Mouse (Mus musculus) adrenal gland, adult (tissue): Measurements from ENCODE around the gene Wdr60.
"Not testable (repeated sequence)": the region's sequence is repeated elsewhere in the genome, so short reads cannot be mapped to it uniquely, and the experiment has no call there.

ENCODE experiments used
- DNase-seq, 2 experiments: peaks; one replicate each; pipeline ENCODE4 v3.0.0; 2022 to 2023; ENCODE audit warnings: low spot score in 1 of 2; ENCODE audit not compliant: inconsistent age in 2 of 2

Wdr60 gene

DNA sequence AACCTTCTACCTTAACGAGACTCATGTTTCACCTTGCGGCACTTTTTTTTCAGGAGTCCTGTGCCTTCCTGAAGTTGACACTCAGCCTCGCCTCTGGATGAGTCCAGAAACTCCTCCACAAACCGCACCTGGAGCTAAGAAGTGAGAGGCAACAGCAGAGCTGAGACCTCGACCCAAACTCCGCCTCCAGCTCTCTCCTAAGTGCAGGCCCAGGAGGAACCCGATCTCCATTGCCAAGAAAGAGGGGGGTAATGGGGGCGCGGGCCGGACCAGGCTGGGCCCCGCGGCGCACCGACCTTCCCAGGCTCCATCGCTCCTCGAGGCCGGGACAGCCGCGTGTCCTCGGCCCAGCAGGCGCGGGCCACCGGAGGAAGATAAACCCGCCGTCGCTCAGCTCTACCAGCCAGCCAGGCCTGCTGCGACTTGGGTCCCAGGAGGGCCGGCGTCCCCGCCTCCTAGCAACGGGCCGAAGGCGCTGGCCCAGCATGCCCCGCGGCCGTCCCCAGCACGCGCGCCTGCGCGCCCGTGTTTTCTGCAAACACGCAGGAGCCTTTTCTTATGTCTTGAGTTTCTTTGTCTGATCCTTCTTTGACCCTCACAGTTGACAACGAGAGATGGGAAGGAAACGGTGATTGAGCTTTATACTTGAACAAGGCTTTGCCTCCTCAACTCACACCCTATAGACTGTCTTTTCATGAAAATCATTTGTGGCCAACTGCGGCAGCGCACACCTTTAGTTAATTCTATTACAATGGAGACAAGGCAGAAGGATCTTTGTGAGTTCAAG lies at the start of gene Wdr60:
Wdr60 (minus strand) TSS at position 468 of the 787 bp plus-strand sequence.
- peak; percentile 92 to 97 for DNase-seq

DNA sequence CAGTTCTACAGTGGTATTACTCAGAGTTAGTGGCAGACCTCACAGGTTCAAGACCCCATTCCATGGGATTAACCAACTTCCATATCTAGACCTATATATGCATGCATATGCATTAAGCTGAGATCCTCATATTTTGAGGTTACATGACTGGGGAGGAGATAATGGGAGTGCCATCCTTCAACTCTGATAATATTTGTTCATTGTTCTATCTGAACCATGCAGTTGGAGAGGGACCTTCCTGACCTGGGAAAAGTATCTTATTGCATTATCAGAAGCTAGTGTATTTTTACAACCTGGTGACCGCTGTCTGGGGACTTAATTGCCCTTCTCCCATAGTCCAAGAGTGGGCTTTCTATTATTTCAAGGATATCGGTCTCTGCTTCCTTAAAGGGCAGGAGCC lies 45.8 kb upstream of the Wdr60 start:
- no peak for DNase-seq

GRCm38 (mm10) chr12:116307870-116308269 lies 45.0 kb upstream of the Wdr60 start:
- DNase-seq, result peak in 1 of 2 experiments; percentile 37

DNA sequence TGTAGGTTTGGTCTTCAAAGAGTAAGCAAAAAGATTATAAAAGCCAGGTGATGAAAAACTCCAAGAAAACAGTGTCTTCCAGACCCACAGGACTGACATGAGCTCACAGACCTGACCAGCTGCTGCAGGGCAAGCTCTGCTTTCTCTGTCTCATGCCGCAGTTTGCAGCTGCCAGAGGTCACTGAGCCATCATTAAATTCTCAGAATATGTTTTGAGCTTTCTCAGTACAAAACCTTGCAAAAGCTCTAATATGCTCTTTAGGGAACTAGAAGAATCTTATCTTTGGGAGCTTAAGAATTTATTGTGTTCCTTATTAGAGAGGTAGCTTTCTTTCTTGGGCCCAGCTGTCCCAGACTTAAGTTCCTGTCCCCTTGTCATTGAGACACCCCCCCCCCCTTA lies 43.2 kb upstream of the Wdr60 start:
- peak; percentile 31 to 82 for DNase-seq

DNA sequence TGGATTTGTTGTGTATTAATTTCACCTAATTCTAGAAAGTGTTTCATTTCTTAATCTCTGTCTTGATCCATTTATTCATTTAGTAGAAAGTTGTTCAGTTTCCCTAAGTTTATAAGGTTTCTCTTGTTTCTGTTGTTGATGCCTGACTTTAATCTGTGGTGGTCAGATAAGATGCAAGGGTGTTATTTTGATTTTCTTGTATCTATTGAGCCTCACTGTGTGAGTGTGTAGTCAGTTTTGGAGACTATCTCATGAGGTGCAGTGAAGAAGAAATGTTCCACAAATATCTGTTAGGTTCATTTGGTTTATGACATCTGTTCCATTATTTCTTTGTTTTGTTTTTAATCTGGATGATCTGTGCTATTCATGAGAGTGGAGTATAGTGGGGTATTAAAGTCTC lies 39.4 kb upstream of the Wdr60 start:
- DNase-seq, result no peak

DNA sequence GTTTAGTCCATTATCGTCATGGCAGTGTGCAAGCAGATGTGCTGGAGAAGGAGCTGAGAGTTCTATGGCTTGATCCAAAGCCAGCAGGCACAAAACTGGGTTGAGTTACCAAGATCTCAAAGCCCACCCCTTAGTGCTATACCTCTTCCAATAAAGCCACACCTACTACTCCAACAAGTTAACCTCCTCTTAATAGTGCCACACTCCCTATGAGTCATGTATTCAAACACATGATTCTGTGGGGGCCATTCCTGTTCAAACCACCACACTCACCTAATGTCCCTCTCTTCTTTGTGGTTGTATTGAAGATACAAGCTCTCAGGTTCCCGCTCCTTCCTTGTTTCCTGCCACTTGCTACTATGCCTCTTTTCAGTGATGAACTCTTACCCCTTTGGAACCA lies 37.1 kb upstream of the Wdr60 start:
- DNase-seq, result no peak

- peak in 1 of 2 experiments; percentile 70 for DNase-seq
Observed at GRCm38 (mm10) chr12:116293599-116294292, 30.9 kb upstream of the Wdr60 start.

- no peak for DNase-seq
Observed at GRCm38 (mm10) chr12:116293185-116293584, 30.4 kb upstream of the Wdr60 start.

- no peak for DNase-seq
Observed at GRCm38 (mm10) chr12:116283511-116283910, 20.7 kb upstream of the Wdr60 start.

- no peak for DNase-seq
Observed at GRCm38 (mm10) chr12:116282856-116283255, 20.0 kb upstream of the Wdr60 start.

DNA sequence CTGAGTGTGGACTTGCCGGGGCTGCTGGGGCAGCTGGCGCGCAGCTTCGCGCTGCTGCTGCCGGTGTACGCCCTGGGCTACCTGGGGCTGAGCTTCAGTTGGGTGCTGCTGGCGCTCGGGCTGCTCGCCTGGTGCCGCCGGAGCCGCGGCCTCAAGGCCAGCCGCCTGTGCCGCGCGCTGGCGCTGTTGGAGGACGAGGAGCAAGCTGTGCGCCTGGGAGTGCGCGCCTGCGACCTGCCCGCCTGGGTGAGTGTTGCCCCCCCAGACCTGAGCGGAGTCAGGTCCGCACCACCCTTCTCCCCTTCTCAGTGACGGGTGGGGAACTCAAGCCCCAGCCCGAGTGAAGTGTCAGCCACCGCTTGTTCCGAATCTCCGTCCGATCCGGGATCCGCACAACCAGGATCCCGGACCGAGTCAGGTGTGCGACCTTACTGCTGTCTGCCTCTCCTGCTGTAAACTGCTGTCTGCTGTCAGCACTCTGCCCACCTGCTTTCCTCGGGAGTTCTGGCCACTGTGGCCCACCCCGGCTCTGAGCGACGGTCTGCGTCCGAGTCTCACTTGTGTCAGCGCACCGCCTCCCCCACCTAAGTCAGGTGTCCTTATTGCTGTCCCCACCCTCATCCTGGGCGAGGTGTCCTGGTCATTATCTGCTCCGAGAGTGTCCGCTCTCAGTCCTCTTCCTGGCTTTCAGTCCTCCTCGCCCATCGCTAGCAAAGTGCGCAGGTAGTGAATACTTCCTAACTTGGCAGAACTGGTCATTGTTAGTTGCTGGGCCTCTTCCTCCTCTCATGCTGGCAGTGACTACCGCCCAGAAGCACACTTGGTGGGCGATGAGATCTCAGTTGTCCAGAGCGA lies 18.8 kb upstream of the Wdr60 start:
- peak; percentile 53 to 79 for DNase-seq

DNA sequence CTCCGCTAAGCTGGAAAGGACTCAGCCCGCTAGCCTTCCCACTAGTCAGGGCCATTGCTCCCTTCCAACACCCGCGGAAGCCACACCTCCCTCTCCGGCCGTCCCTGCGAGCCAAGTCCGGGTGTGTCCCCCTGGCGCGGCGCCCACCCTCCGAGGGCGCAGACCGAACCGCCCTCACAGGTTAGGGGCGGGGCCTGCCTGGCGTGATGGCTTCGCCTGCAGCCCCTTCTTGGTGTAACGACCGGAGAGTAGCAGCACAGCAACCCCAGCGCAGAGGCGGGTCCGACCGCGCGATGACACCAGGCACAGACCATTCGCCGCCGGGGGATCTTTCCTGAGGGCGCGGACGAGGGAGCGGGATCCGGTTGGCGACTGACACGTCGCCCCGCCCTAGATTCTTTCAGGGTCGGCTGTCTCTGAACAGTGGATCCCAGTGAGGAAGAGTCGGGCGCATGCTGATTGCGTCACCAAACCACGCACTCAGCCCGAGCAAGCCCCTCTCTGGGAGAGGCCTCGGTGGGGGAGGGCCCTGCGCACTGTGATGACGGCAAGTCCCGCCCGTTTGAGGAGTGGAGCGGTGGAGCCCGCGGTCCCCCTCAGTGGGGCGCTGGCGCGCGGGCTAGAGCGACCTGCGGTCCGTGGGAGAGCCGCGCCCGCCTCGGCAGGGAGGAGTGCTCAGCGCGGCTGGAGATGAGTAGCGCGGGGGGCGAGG lies 18.0 kb upstream of the Wdr60 start, which contains the start of gene Esyt2:
Esyt2 (plus strand) TSS at position 544 of the 712 bp plus-strand sequence.
- peak; percentile 100 for DNase-seq

DNA sequence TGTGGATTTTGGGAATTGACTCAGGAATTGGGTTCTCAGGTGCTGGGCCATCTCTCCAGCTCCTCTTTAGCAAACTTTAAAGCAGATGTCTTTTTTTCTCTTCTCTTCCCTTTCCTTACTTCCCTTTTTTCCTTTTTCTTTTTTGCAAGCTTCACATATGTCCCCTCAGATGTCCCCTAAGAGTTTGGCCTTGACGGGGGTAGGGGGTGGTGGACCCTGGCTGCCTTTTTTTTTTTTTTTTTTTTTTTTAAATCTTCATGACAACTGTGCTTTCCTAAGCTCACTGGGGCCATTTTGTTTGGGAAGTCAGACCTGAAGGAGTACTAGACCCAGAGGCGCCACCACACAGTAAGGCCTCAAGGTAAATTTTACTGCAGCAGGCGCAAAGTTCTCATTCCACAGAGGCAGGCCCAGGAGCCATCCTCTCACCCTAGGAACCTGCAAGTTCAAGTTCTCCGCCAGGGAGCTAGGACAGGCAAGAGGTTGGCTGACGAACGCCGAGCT lies 17.4 kb upstream of the Wdr60 start:
- no peak for DNase-seq

GRCm38 (mm10) chr12:116279181-116279580 lies 16.4 kb upstream of the Wdr60 start:
- DNase-seq, result no peak

GRCm38 (mm10) chr12:116278541-116278940 lies 15.7 kb upstream of the Wdr60 start:
- peak in 1 of 2 experiments; percentile 72 for DNase-seq

DNA sequence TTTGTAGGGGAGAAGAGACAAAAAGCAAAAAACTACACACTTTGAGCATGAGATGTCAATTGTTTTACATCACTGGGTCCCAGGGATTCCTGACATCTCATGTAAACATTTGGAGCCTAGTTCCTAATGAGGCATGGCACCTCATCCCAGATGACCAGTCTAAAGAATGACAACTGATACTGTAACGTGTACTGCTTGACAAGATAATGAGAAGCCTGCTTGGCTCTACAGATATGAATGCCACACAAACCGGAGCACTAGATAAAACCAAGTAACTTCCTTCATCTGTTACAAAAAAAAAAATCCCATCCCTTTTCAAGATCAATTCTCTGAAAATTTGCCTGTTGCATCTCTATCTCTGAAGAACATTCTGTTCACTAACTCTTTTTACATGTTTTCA lies 14.1 kb upstream of the Wdr60 start:
- no peak for DNase-seq

GRCm38 (mm10) chr12:116275631-116276030 lies 12.8 kb upstream of the Wdr60 start:
- DNase-seq, result no peak

- not testable (repeated sequence) for DNase-seq
Observed at GRCm38 (mm10) chr12:116275086-116275485, 12.3 kb upstream of the Wdr60 start, which contains the start of gene Gm11027. Gene Gm11027 (plus strand): TSS chr12:116275386.

DNA sequence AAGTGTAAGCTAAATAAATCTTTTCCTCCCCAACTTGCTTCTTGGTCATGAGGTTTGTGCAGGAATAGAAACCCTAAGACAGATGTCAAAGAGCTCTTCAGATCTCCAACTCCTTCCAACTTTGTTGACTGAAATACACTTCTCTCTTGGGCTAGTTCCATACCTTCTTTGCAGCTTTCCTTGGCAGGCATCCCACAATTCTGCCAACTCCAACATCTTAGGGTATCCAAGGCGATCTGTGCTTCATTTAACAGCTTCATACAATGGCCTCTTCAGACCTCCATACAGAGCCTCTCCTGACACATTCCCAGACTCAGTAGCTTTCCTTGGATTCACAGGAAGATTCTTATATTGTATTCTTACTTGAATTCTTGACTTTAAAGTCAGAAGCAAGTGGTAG lies 10.9 kb upstream of the Wdr60 start:
- DNase-seq, result no peak

DNA sequence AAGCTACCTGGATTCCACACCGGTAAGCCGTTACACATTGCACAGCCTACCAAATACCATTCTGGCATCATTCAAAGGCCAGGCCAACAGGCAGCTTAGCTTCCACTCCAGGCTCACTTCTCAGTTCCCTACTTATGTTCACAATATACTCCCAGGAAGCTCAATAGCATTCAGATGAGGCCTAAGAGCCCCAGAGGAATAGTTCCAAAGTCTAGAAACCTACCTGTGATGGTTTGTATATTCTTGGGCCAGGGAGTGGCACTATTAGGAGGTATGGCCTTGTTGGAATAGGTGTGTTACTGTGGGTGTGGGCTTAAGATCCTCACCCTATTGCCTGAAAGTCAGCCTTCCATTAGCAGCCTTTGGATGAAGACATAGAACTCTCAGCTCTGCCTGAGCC lies 8.2 kb upstream of the Wdr60 start:
- no peak for DNase-seq
